Mouse (Mus musculus) embryo, embryonic 10 days (tissue): ENCODE results near the gene Git2.

Experiments used
- DNase-seq: peaks from one replicate; pipeline ENCODE4 v3.0.0-alpha.2; 2015; ENCODE audit warnings: low spot score

Git2 gene

DNA sequence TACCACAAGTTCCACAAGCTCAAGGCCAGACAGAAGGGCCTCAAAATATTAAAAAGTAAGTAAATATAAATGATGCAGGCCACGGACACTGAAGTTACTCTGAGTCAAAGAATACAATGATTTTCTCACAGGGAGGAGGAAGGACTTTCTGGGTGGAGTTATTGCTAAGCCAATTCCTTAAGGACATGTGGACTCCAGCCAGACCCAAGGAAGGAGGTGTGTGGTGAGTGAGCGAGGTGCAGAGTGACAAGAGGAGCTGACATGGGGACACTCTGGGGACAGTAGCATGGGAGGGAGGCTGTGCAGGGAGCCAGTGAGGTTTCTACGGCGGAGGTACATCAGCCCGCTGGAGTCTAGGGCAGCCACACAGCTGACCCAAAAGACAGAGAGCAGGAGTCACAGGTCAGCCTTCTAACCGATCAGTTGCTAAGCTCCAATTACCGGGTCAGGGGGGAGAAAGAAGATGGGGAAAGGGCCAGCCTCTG lies 88.5 kb downstream of the Git2 start:
- no peak for DNase-seq

DNA sequence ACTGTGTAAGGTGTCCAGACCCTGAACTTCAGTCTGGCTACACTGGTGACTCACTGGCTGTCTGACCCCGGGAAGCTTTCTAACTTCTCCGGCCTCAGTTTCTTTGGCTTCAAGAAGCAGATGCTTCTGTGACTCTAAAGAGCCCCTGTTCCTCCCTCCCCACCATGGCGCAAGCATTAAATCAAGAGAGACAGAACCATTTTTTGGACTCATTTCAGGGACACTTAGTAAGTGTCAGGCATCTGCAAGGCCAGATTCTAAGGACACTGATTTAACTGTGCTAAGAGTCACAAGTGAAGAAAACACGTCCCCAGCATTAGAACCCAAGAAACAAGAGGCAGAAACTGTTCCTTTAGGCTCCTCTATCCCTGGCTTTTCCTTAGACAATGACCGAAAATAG lies 89.3 kb downstream of the Git2 start:
- no peak for DNase-seq

- DNase-seq, result no peak
These were observed 93.6 kb downstream of the Git2 start for GRCm38 (mm10) chr5:114681717-114682116.

DNA sequence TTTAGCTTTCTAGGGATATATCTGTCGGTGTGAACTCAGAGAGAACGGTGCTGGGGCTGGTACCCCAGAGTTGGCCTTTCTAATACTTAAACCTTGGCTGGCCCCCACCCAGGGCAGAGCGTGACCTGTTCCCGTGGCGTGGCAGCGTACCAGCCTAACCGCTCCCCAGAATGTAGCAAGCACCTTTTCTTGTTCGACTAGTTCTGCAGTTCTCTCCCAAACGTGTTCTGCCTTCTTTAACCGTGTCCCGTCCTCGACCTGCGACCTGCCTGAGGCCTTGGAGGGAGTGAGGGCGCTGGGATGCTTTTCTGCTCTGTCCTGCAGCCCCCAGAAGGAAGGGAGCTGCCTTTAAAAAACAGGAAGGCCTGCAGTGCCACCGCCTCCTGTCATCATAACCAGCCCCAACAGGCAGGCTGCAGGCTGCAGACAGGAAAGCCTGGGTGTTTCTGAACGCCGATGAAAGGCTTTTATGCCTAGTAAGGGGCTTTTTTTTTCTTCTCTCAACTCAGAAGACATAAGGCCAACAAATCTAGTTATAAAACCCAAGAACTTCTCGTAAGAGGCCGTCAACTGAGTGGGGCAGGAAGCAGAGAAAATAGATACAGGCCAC lies 94.5 kb downstream of the Git2 start:
- DNase-seq, result no peak

DNA sequence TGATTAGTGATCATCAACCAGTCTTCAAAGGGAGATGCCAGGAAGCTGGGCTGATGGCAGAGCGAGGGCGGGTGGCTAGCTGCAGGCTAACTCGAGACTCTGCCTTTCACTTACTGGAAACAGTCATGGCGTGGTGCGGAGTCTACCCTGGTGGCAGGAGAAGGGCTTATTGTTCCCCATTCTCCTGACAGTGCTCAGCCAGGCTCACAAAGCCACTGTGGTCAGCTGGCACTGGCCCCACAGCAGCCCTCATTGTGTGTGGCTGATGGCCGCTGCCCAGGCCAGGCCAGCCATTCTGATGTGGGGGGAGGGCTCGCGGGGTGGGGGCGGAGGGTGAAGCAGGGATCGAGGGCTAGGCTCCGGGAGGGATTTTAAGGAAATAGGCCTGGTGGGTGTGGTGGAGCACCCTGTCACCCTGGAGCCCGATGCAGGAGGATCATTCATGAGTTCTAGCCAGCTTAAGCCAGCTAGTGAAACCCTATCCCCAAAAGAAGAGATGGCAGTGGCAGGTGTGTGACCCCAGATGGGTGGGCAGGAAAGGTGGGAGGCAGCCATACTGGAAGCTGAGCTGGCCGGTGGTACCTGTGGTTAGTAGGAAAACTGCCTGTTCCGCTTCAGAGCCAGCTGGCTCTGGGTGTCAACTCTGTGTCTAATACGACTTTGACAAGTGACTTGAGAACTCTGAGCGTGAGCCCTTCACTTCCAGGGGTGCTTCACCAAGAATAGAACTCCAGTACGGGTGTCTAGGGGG lies 95.3 kb downstream of the Git2 start:
- DNase-seq, result no peak
